Mouse (Mus musculus) CD4-positive, CD25-positive, alpha-beta regulatory T cell, adult 9 weeks (primary cell): Measurements from ENCODE around the gene BC024978. TPM values are rescaled to one million over a fixed set of nuclear protein-coding genes. Genes with fewer than 3 reads are reported as not detected.

Experiments used
- polyA plus RNA-seq: library from polyadenylated mRNA; unstranded; fragments of 100-300 nt; shearing (Covaris generic); gene quantifications from one replicate; pipeline ENCODE4 v1.2.1, GENCODE M21; 2017

The BC024978 gene
- 1.8 TPM for polyA plus RNA-seq

DNA sequence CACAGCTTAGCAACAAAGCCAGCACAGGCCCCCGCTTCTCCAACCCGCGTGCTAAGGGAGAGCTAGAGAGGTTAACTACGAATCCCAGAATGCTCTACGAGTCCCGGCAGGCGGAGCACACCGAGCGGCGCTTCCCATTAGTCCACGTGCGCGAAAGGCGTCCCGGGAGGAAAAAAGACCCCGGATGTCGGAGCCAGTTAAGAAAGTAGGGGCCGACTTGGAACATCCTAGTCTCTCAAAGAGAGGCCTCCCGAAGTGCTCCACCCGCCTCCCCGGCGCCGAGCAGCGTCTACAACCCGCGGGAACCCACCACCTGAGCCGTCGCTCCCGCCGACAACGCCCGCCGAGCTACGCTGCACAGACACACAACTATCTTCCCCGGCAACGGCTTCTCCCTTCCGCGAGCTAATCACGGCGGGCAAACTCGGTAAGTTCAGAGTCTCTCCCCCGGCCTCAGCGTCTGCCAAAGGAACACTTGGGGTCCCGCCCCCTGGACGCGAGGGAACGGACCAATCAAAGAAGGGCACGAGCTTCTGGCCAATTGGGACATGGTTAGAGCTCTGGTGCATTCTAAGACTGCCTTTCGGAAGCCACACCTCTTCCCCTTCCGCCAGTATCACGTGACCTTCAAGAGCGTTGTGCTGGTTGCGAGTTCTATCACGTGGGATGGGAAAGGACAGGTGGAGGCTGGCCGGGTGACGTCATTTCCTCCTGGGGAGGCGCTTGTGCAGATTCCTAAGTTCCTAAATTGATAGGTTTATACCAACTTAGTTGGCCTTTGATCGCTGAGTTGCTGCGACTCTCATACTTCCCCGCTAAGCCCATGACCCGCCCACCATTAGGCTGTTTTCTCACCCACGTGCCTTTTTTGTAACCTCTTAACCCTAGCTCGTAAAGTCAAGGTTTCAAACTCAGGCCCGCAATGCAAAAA lies at the start of gene BC024978, which contains the start of gene Snrpa:
Gene BC024978 (plus strand): TSS at position 101 of the 931 bp plus-strand sequence.
Gene Snrpa (minus strand): TSS at position 591 of the 931 bp plus-strand sequence.

GRCm38 (mm10) chr7:27153205-27153764 lies 42.3 kb upstream of the BC024978 start, which contains the start of gene Cyp2t4:
TSS of gene Cyp2t4 (plus strand) at chr7:27153714.

DNA sequence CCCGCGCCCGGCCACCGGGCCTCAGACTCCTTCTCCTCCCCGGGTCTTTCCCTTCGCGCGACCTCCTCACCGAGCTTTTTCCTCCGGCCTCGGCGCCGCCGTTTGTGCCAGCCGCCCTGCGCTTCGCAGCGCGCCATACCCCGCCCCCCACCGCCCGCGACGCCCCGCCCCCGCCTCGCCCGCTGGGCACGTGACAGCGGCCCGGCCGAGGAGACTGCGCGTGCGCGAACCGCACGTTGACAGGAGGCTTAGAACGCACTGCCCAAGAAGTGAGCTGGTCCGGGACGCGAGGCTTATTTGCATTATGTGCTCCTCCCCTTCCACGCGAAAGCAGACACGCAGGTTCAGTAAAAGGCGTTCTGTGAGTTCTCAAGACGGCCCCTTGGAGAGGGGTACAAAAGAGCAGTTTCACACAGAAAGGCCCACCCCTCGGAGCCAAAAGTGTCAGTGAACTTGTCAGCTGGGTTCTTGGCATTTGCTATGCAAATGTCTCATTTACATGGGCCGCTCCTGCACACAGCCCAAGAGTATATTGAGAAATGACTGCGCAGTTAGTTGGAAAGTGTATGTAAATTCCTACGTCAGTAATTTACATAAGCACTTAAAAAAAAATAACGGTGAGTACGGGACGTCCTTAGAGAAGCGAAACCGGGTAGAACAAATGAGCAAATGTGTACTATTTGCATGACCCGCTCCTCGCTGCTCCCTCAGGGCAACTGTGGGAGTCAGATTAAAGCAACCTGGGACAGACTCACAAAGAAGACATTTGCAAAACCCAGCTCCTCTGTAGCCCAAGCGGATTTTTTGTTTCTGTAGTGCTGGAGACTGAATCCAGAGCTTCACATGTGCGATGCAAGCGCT lies 28.7 kb upstream of the BC024978 start, which contains the start of gene Egln2:
Gene Egln2 (minus strand): TSS at position 189 of the 861 bp plus-strand sequence.

DNA sequence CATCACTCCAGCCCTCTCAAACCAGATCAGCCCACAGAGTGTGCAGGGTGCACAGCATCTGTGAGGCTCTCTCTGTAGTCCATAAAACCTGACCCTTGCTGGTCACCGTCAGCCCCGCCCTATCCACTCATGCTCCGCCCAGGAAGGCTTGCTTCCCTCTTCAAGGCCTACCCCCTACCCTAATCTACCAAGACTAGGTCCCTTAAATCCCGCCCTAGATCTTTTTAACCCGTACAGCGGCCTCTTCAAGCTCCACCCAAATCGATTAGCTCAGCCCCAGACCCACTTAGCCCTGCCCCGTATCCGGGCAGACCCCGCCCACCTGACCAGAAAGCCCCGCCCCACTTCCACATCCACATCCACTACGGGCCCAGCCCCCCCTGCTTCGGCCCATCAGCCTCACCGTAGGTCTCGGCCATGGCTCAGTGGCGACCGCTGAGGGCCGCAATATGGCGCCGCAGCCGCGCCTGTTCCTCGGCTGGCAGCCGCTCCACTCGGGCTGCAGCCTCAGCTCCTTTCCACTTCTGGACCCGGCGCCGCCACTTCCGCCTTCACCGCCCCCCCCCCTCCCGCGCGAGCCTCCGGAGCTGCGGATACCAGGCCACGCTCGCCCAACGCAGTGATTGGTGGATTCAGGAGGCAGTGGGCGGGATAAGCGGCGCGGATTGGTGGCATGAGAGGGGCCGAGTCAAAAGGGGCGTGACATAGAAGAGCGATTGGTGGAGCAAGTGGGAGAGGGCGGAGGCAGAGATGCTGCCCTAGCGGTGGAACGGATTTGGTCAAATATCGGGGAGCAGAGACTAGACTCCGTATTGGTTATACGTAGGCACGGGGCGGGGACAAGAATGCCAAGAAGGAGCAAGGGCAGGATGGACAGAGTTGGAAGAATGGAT lies 17.0 kb upstream of the BC024978 start, which contains the start of gene Rab4b:
Gene Rab4b (minus strand): TSS at position 573 of the 893 bp plus-strand sequence.

GRCm38 (mm10) chr7:27180837-27181695 lies 14.5 kb upstream of the BC024978 start, which contains the start of the genes Gm21983 and Mia:
TSS of gene Gm21983 (minus strand) at chr7:27181086.
TSS of gene Mia (minus strand) at chr7:27181157.

DNA sequence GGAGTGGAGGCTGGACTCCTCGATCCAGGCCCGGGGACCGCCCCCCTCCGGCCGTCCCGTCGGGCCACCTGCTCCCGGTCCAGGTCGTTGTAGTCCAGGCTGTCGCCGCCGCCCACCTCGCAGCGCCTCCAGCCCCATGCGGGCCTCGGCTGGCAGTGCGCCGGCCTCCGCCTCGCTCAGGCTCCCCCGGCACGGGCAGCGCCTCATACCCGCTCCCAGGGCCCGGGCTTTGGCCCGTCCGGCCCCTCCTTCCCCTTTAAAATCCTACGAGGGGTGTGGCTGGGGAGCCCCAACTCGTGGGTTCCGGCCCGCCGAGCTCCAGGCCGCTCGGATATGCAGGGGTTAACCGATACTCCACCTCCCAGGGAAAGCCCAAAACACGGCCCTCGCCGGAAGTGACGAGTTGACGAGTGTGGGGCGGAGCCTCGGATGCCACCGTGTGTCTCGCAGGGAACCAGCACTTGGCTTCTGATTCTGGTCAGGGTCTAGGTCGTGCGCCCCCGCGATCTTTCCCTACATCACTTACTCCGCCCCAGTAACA lies 32.8 kb downstream of the BC024978 start, which contains the start of gene Itpkc:
Gene Itpkc (minus strand): TSS at position 381 of the 541 bp plus-strand sequence.

GRCm38 (mm10) chr7:27232781-27233281 lies 37.2 kb downstream of the BC024978 start, which contains the start of gene Coq8b:
TSS of gene Coq8b (plus strand) at chr7:27233023.

GRCm38 (mm10) chr7:27258205-27258899 lies 62.8 kb downstream of the BC024978 start, which contains the start of gene Numbl:
TSS of gene Numbl (plus strand) at chr7:27258433.

Other genes with a start within 250 kb of the BC024978 start
- gene Cyp2a12, start 166.7 kb upstream of the BC024978 start, polyA plus RNA-seq: not detected
- gene Cyp2f2, start 75.9 kb upstream of the BC024978 start, polyA plus RNA-seq: not detected
- gene Cyp2t4, start 42.1 kb upstream of the BC024978 start, polyA plus RNA-seq: not detected
- 82.5 TPM for gene Egln2, start 29.0 kb upstream of the BC024978 start, polyA plus RNA-seq
- gene Rab4b, start 16.9 kb upstream of the BC024978 start, polyA plus RNA-seq: 171 TPM
- 0.52 TPM for gene Gm21983, start 14.7 kb upstream of the BC024978 start, polyA plus RNA-seq
- gene Mia, start 14.6 kb upstream of the BC024978 start, polyA plus RNA-seq: not detected
- 118 TPM for gene Snrpa, start 490 bp downstream of the BC024978 start, polyA plus RNA-seq
- 3.1 TPM for gene Itpkc, start 32.9 kb downstream of the BC024978 start, polyA plus RNA-seq
- gene Coq8b, start 37.2 kb downstream of the BC024978 start, polyA plus RNA-seq: 29.0 TPM
- gene Numbl, start 62.7 kb downstream of the BC024978 start, polyA plus RNA-seq: 0.29 TPM
- 0.55 TPM for gene Ltbp4, start 141.9 kb downstream of the BC024978 start, polyA plus RNA-seq
- 101 TPM for gene Shkbp1, start 160.2 kb downstream of the BC024978 start, polyA plus RNA-seq
- gene Gm20479, start 161.6 kb downstream of the BC024978 start, polyA plus RNA-seq: 1.2 TPM